ENCODE assay signal across 27 mouse cellular contexts in genomic region chr6:15644311-15644710, GRCm38 (mm10).
"Had no signal": no experiment of that assay in that cellular context is flagged by ENCODE, and none has a peak within 500 bp of the region (broad histone marks: within the 10 kb centered on the region; RNA-seq: fewer than 3 reads in every experiment).

No protein-coding gene starts in this region.

- ATAC-seq: forebrain, embryonic 13.5 days; forebrain, embryonic 14.5 days; forebrain, embryonic 15.5 days; forebrain, embryonic 16.5 days; forebrain, postnatal 0 days had no signal

- H3K27me3 ChIP-seq: embryonic facial prominence, embryonic 12.5 days; embryonic facial prominence, embryonic 13.5 days; embryonic facial prominence, embryonic 15.5 days; forebrain, embryonic 12.5 days; forebrain, embryonic 13.5 days; forebrain, embryonic 15.5 days had no signal

- DNase-seq: cerebellum, adult 9-10 months; cerebellum, adult 9-11 months; cerebellum, postnatal 10 days; cerebellum, postnatal 14 days; cerebellum, postnatal 25 days; cerebellum, postnatal 36 days; embryo, embryonic 11 days; forebrain, postnatal 0 days; gastrocnemius, adult 2 months; gastrocnemius, postnatal 10 days; gastrocnemius, postnatal 14 days; gastrocnemius, postnatal 25 days; gastrocnemius, postnatal 36 days; heart, adult 11 months; heart, adult 18-20 months; heart, adult 2 months had no signal

- H3K4me2 ChIP-seq: embryonic facial prominence, embryonic 12.5 days; embryonic facial prominence, embryonic 13.5 days; embryonic facial prominence, embryonic 15.5 days; forebrain, embryonic 12.5 days; forebrain, embryonic 13.5 days; forebrain, embryonic 15.5 days had no signal

- H3K36me3 ChIP-seq: embryonic facial prominence, embryonic 10.5 days; embryonic facial prominence, embryonic 12.5 days; embryonic facial prominence, embryonic 13.5 days; embryonic facial prominence, embryonic 15.5 days; forebrain, embryonic 10.5 days; forebrain, embryonic 12.5 days; forebrain, embryonic 15.5 days had no signal

- H3K9me3 ChIP-seq: embryonic facial prominence, embryonic 10.5 days; embryonic facial prominence, embryonic 12.5 days; embryonic facial prominence, embryonic 15.5 days; forebrain, embryonic 10.5 days; forebrain, embryonic 12.5 days; forebrain, embryonic 13.5 days; forebrain, embryonic 15.5 days had no signal

- H3K9ac ChIP-seq: embryonic facial prominence, embryonic 12.5 days; embryonic facial prominence, embryonic 13.5 days; embryonic facial prominence, embryonic 15.5 days; forebrain, embryonic 12.5 days; forebrain, embryonic 13.5 days; forebrain, embryonic 15.5 days; forebrain, postnatal 0 days had no signal

- H3K4me1 ChIP-seq: embryonic facial prominence, embryonic 15.5 days had no signal

- H3K27ac ChIP-seq: embryonic facial prominence, embryonic 10.5 days; embryonic facial prominence, embryonic 12.5 days; embryonic facial prominence, embryonic 13.5 days; embryonic facial prominence, embryonic 15.5 days; forebrain, embryonic 10.5 days; forebrain, embryonic 12.5 days; forebrain, embryonic 13.5 days; forebrain, embryonic 15.5 days; gastrocnemius, adult 2 months; heart, adult 2 months had no signal

- H3K4me3 ChIP-seq: embryonic facial prominence, embryonic 10.5 days; embryonic facial prominence, embryonic 12.5 days; embryonic facial prominence, embryonic 13.5 days; embryonic facial prominence, embryonic 15.5 days; erythroblast, embryonic 14.5 days; forebrain, embryonic 10.5 days; forebrain, embryonic 12.5 days; forebrain, embryonic 13.5 days; forebrain, embryonic 15.5 days; gastrocnemius, adult 2 months; heart, adult 2 months had no signal
